Mouse (Mus musculus) CD8-positive naive resting alpha-beta T cell, adult 2 months (primary cell): Measurements from ENCODE around the gene Lyl1.
A peak's percentile ranks its signal among the peaks of the same experiment; 100 is the strongest.
"Not testable (repeated sequence)": the region's sequence is repeated elsewhere in the genome, so short reads cannot be mapped to it uniquely, and the experiment has no call there.

Experiments used
- DNase-seq, 2 experiments: peaks; one replicate each; pipeline ENCODE4 v3.0.0; 2022; ENCODE audit warnings: low read depth in 2 of 2, low spot score in 2 of 2

Gene Lyl1

DNA sequence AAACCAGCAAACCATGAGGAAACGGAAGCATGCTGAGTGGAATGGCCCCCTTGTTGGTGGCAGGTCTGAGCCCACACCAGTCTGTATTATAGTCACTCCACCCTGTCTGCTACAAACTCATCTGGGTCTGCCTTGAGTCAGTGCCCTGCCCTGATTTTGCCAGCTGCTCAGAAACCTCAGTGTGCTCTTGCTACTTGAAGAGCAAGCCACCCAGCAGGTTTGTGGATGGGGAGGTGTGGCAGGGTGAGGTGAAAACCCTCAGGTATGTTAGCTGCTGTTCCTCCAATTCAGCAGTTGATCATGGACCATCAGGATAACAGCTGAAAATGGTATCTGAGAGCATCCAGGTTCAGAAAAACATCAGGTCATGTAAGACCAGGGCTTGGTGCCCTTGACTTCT lies 33.2 kb upstream of the Lyl1 start:
- DNase-seq: no peak

DNA sequence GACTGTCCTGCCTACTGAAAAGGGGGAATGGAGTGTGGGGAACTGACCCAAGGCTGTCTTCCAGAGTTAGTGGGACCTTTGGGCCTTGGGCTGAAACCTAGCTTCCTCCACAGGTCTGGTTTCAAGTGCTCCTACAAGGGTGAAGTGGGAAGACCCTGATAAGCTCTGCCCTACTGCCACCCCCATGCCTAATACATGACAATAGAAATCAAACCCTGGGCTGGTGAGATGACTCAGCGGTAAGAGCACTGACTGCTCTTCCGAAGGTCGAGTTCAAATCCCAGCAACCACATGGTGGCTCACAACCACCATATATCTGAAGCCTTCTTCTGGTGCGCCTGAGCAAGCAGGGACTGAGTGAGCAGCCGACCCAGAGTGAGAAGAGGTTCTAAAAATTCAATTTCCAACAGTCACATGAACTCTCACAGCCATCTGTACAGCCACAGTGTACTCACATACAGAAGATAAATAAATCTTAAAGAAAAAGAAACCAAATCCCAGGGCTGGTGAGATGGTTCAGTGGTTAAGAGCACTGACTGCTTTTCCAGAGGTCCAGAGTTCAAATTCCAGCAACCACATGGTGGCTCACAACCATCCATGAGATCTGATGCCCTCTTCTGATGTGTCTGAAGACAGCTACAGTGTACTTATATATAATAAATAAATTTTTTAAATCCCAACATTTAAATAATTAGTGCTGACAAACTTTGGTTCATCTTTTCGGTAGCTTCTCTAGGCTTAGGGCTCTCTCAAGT lies 32.3 kb upstream of the Lyl1 start:
- no peak for DNase-seq

DNA sequence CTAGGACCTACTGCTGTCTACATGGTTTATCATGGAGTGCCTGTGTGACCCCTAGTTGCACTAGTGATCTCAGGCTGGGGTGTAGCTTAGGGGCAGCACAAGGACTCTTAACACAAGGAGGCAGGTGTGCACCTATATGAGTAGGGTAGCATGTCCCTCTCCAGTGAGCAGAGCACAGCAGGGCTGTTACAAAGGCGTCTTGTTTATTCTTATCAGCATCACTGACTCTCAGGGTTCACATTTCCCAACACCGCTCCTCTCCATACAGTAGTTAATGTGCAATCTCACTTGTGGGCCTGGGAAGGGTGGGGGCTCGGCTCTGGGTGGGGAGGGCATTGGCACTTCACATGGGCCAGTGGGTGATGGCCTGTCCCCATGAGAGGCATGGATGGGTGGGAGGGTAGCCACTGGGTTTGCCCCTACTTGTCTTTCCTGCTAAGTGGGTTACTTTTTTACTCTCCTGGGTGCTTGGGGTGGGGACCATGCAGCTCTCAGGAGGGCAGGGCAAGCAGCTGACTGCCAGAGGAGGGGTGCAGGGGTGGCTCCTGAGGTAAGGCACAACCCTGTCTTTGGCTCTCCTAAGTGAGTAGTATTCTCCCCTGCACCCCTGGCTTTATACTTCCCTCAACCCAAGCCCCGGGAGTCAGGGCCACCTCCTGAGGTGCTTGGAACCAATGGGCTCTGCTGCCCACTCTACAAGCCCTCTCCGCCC lies 30.8 kb upstream of the Lyl1 start:
- not testable (repeated sequence) for DNase-seq

DNA sequence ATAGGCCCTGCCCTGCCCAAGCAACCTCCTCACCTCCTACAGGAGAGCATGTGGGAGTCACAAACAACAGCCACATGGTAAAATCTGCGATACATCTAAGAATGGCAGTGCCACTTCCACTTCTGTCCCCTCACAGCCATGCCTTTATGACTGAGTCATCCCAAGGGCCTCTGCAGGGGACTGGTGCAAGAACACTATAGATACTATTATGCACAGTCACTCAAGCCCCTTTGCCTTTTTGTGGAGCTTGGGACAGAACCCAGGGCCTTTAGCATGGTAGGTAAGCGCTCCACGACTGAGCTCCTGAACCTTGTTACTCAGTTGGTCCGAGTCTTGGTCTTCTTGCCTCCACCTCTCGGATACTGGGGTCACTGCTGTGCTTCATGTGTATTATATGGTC lies 24.0 kb upstream of the Lyl1 start:
- no peak for DNase-seq

DNA sequence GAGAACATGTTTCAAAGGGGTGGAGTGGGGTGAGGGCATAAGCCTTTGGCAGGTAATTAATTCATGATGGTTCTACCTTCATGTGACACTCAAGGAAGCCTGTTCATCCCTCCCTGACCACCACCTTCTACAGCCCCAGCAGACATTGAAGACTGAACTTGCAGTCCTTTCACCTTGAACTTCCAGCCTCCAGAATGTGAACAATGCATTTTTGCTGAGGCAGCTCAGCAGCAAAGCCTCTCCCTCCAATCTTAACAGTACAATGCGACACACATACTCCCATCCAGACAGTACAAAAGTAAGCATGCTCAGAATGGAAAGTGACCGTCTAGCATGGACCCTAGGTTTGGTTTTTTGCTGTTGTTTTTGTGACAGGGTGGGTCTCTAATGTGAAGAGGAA lies 19.8 kb upstream of the Lyl1 start:
- DNase-seq: no peak

DNA sequence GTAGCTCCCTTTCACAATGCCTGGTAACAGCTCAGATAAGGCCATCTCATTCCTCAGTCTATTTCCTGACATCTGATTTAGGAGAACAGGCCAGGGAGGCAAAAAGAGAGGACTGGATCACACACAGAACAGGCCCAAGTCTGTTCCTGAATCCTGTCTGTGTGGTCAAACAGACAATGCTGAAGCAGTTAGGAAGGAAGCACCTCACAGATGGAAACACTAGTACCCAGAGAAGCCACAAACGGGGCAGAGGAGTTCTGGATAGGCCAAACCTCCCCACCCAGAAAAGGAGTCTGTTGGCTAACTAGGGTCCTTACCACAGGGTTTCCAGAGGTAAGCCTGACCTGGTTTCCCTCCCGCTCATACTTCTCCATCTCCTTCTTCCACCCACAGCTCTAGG lies 19.0 kb upstream of the Lyl1 start:
- DNase-seq: no peak

DNA sequence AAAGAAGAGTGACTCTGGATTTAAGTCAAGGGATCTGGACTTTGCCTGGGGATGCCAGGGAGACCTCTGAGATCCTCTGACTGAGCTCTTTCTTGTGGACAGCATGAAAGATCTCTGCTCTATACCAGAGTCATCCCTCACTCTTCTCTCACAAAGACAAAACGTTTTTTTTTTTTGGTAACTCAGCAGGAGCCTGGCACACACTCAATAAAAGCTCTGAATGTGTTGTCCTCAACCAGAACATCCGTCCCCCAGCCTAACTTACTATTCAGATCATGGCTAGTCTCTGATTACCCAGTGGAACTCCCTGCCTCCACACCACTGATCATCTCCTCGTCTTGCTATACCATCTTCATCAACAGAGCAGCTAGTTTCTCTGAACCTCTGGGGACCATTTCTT lies 16.7 kb upstream of the Lyl1 start:
- no peak for DNase-seq

DNA sequence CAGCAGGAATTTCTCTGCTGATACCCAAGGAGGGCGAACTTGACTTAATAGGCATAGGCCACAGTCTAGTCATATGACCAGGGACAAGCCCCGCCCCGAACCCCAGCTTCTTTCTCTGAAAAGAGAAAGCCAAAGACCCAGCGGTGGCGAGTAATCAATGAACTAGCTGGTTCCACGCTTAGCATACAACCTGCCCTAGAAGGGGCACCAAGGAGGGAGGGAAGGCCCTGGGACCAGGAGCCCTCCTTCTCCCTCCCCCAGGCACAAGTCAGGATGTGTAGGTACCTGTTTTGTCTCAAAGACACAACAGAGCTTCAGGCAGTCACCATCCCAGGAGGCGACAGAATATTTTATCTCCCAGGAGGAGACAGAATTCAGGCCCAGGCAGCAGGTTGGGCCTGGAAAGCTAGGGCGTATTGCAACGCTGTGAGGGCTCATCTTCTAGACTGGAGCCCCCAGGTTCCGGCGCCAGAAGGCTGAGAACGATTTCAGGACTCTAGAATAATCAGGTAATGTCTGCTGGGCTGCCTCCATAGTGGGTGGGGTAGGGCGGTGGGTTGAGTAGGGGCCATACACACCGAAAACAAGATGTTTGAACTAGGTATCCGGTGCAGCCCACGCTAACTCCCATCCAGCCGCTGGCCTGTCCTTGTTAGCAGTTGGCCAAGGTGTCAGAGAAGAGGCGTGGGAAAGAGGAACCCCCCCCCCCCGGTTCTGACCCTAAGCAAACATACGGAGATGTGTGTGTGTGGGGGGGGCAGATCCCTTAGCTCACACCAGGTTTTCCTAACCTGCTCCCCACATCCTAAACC lies 14.9 kb upstream of the Lyl1 start, which contains the start of gene Trmt1:
Trmt1 (plus strand) TSS at position 117 of the 812 bp plus-strand sequence.
- DNase-seq: no peak

DNA sequence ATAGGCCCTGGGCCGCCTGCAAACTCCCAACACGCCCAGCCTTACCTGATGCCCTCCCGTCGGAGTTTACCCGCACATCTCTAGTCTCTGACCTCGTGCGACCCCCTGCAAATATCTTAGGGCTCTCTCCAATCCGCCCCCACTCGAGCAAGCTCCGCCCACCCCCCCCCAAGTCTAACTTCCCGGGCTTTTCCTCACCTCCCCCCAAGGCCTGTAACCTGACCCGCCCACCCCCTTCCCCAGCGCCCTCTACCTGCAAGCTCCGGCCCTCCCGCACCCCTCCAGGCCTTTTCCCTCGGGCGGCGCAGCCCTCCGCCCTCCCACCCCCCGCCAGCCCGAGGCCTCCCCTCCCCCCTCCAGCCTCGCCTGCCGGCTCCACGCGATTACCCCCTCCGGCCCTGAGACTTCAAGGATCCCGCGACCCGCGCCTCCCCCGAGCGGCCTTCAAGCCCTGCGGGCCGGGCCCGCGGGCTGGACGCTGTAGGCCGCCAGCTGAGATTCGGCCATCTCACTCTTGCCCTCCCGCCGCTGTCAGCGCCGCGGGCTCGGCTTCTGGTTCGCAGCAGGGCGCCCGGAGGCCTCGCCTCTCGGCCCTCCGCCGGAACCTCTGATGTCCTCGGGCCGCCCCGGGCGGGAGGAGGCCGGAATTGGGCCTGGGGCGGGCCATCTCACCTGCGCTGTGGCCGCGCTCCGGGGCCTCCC lies 14.1 kb upstream of the Lyl1 start:
- no peak for DNase-seq

DNA sequence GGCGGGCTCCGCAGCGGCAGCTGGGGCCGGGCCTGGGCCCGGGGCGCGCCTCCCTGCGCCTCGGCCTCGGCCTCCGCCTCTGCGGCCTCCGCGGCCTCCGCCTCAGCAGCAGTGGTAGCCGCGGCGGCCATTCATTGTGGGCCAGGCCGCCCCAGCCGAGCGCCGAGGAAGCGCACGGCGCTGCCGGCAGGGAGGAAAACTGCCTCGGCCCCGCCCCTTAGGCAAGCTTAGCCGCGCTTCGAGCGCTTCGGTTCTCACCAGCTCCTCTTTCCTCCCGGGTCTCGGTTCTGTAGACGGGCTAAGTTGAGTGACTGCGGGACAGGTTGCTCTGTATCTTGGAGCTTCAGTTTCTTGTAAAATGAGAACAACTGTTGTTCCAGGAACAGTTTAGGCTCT lies 13.6 kb upstream of the Lyl1 start, which contains the start of gene Nacc1:
Nacc1 (minus strand) TSS at position 158 of the 396 bp plus-strand sequence.
- DNase-seq: peak; percentile 75 to 77

DNA sequence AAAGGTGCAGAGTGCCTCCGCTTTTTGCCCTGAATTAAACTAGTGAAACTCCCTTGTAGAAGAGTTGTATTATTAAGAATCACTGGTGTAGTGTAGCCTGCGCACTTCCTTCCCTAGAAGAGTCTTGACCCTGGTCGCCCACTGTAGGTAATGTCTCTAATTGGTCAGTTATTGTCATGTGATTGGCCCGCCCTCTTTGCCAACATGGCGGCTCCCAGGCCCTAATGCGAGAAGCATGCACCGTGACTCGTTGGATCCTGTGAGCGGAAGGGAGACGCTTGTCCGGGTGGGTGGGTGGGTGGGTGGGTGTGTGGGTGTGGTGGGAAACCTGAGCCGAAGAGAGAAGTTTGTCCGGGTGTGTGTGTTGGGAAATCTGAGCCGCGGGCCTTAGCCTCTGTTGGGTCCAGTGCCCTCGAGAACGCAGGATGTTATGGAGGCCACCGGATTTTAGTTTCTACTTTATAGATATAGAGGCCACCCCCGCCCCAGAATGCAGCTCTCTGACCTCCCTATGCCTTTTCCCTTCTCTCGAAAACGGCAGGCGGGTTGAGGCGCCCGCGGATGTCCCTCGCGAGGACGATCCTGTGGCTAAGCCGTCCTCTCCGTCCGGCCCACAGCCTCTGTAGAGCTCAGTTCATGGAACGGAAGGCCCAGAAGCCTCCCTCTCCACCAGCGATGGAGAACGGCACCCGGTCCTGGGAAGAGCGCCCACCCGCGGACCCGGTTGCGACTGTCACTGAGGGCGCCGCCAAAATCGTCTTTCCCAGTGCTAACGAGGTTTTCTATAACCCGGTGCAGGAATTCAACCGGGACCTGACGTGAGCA lies 12.0 kb upstream of the Lyl1 start:
- DNase-seq: peak; percentile 69 to 83

DNA sequence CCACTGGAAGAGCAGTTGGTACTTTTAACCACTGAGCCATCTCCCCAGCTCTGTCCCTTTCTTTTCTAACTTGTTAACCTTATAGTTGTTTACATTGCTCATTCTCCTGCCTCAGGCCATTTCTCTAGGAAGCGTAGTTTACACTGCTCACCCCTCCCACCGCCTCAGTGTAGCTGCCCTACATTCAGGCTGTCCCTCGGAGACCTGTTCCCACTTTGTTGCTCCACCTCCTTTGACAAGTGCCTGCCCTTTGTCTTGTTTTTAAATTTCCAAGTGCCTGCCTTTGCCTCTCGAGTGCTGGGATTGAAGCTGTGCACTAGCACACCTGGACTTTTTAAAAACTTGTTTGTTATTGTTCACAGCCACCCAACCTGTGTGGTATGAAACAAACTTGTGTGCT lies 7.9 kb upstream of the Lyl1 start:
- no peak for DNase-seq

DNA sequence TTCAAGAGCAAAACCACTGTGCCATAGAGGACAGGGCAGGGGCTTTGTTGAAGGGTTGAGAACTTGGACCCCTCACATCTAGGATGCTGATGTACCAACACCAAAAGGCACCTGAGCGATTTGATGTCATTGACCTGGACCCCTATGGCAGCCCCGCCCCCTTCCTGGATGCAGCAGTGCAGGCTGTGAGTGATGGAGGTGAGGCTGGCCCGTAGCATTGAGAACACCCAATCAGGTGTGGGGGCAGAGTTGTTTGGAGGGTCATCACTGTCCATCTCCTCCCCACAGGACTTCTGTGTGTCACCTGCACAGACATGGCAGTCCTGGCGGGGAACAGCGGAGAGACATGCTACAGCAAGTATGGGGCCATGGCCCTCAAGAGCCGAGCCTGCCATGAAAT lies 6.1 kb upstream of the Lyl1 start:
- no peak for DNase-seq

DNA sequence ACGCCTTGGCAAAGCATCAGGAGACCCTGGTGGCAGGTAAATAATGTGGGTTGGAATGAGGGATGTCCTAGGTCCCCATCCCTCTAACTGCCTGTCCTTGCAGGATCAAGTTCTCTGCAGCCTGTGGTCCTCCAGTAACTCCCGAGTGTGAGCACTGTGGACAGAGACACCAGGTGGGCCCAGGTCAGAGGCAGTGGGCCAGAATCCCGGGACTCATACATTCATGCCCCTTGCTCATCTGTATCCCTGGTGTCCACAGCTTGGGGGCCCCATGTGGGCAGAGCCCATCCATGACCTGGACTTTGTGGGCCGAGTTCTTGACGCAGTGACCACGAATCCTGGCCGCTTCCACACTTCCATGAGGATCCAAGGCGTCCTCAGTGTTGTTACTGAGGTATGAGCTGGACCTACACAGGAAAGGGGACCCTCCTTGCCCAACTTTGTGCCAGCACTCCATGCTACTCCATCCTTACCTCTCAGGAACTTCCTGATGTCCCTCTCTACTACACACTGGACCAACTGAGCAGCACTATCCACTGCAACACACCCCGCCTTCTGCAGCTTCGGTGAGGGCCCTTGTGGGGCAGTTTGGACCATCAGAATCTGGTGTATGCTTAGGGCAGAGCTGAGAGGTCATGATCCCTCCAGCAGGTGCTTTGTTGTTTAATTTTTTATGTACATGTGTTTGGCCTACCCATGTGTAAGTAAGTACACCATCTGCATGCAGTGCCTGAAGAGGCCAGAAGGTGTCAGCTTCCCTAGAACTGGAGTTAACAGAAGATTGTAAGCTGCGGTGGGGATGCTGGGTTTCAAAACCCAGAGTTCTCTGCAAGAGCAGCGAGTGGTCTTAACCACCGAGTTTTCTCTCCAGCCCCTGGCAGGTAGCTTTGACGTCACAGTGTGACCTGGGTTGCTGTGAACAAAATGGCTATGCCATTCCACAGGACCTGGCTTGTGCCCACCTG lies 3.8 kb upstream of the Lyl1 start:
- DNase-seq: no peak

DNA sequence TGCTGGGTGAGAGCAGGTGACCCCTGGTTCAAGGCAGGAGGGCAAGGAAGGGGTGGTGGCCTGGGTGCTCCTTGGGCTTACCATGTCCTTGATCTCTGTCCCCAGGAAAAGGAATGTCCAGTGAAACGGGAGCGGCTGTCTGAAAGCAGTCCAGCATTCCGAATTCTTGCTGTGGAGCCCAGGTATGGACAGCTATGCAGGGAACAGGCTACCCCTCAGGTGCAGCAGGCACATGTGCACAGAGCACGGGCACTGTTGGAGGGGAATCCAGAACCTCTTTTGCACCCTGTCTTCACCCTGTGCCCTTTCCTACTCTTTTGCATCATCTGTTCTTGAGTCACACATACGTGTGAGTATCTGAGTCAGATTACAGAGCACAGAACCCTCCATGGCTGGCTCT lies 3.0 kb upstream of the Lyl1 start:
- no peak for DNase-seq

DNA sequence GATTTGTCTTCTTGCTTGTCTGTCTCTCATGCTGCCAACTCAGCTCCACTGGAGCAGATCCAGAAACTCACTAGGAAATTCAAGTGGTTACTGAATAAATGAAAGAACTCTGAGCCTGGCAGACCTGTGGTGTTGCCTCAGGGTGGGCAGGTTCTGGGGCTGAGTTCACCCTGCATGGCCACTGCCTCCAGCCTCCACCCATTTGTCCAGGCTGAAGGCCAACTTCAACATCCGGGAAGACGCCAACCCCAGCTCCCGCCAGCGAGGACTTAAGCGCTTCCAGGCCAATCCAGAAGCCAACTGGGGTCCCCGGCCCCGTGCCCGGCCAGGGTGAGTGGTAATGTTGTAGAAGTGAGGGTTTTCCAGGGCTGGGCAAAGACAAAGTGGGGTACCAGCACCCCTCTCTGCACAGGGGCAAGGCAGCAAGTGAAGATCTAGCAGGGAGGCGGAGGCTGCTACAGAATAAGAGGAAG lies 2.3 kb upstream of the Lyl1 start:
- no peak for DNase-seq

DNA sequence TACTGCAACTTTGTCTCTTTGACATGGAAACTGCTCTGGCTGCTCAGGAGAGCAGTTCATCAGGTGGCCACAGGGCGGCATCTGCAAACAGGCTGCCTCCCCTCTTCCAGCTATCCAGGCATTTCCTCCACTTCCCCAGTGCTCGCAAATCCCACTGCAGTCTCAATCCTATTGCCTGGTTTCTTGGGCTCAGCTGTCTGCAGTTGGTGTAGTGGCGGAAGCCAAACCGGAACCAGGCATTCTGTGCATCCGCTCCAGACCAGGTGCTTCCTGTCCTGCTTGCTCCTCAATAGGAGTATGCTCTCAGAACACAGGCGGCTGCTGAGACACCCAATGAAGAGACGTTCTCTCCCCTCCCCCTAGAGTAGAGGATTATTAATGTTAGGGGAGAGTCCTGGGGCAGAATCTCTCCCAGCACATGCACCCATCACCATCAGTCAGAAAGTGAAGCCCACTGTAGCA lies 1.4 kb upstream of the Lyl1 start:
- DNase-seq: no peak

DNA sequence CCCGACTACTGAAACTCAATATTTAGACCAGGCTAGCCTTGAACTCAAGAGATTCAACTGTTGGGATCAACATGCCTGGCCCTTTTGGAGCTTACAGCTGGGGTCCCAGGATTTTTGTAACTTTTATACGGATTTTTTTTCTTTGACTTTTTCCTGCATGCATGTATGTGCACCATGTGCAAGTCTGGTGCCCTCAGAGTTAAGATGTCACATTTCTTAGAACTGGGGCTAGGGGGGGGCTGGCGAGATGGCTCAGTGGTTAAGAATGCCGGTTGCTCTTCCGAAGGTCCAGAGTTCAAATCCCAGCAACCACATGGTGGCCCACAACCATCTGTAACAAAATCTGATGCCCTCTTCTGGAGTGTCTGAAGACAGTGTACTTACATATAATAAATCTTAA lies 731 bp upstream of the Lyl1 start:
- DNase-seq: no peak

DNA sequence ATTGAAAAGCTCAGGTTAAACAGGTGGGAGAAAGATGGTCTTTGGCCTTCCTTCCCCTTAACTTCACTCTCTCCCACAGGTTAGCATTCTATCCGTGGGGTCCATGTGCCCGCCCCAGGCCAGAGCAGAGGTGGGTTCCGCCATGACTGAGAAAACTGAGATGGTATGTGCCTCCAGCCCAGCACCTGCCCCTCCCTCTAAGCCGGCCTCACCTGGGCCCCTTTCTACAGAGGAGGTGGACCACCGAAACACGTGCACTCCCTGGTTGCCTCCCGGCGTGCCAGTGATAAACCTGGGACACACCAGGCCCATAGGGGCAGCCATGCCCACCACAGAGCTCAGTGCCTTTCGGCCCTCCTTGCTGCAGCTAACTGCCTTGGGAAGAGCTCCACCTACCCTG lies 1.3 kb downstream of the Lyl1 start:
- DNase-seq: no peak
